Mouse (Mus musculus): Measurements from ENCODE around the gene Ddx19a.

DNA sequence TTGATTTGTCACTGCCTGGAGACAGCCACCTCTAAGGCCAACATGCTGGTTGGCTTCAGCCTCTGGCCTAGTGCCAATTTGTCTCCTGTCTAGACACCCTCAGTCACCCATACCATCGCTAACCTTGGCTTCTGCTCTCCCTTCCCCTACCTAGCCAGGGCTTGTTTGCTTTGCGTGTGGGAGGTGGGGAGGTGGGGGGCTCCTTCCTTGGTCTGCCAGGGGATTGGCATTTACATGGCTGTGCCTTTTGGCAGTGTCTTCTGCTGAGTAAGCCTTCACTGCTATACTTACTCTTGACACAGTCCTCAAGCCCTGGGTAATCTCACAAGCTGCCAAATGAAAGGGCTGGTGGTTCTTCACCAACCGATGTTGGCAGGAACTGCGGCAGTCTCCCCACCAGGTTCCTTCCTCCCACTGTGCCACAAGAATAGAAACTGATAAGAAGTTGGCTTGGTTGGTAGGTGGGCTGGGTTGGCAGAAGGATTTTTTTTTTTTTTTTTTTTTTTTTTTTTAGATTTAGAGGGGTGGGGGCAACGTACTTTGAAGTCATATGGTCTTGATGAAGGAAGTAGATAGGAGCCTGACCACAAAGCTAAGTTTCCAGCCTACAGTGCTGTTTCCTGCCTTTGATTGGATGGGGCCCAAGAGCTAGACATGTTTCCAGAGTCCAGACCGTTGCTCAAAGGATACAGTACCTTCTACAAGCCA lies 58.6 kb downstream of the Ddx19a start:
- TF ChIP-seq POLR2A (IDR thresholded peaks at IDR 0.05; ENCODE audit: low read depth, low read length) (no peak), CTCF (IDR thresholded peaks at IDR 0.05; ENCODE audit: borderline replicate concordance, insufficient read depth, low read length) (no peak)
